Mouse (Mus musculus) brown adipose tissue, adult 24 weeks (tissue): ENCODE measurements around the gene Akap6. TPM values are rescaled to one million over a fixed set of nuclear protein-coding genes. Genes with fewer than 3 reads are reported as not detected.

Experiments used
- H3K27ac ChIP-seq: fragments of 200-500 bp; replicated peaks from 2 replicates; pipeline ENCODE4 v1.5.1; 2012; ENCODE audit warnings: low read depth, mild to moderate bottlenecking, low read length
- H3K4me1 ChIP-seq: fragments of 200-500 bp; 2 replicates; pipeline ENCODE4 v1.6.1; 2012; ENCODE audit warnings: low read length, mixed read lengths; ENCODE audit not compliant: control insufficient read depth, insufficient read depth, insufficient read length
- H3K4me3 ChIP-seq: fragments of 200-500 bp; 2 replicates; pipeline ENCODE4 v1.5.1; 2012; ENCODE audit warnings: low read depth, mild to moderate bottlenecking, low read length, moderate library complexity; ENCODE audit not compliant: insufficient read depth
- polyA plus RNA-seq: library from polyadenylated mRNA; stranded (reverse); fragments of >200 nt; gene quantifications from 2 replicates; pipeline ENCODE4 v1.2.4, GENCODE M21; 2012; ENCODE audit not compliant: missing spikeins, insufficient read depth, insufficient read length

Gene Akap6
- polyA plus RNA-seq, 1 experiment: 0.48 TPM

- Histone ChIP-seq H3K27ac (no peak overlapping the region), H3K4me1 (no peaks in the 10 kb centered on the region), H3K4me3 (no peak overlapping the region)
Observed at GRCm38 (mm10) chr12:52739326-52739725, 40.1 kb downstream of the Akap6 start.

- Histone ChIP-seq H3K4me3 (no peak overlapping the region), H3K4me1 (no peaks in the 10 kb centered on the region), H3K27ac (no peak overlapping the region)
Observed at GRCm38 (mm10) chr12:52741801-52742200, 42.6 kb downstream of the Akap6 start.

GRCm38 (mm10) chr12:52750006-52750405, 50.8 kb downstream of the Akap6 start:
- no peak overlapping the region for H3K27ac ChIP-seq
- H3K4me1 ChIP-seq: no peaks in the 10 kb centered on the region
- no peak overlapping the region for H3K4me3 ChIP-seq

- Histone ChIP-seq H3K4me1 (no peaks in the 10 kb centered on the region), H3K4me3 (no peak overlapping the region), H3K27ac (no peak overlapping the region)
Observed at GRCm38 (mm10) chr12:52755649-52756048, 56.5 kb downstream of the Akap6 start.

GRCm38 (mm10) chr12:52757881-52758280, 58.7 kb downstream of the Akap6 start:
- Histone ChIP-seq H3K4me1 (no peaks in the 10 kb centered on the region), H3K27ac (no peak overlapping the region), H3K4me3 (no peak overlapping the region)

GRCm38 (mm10) chr12:52764046-52764445, 64.9 kb downstream of the Akap6 start:
- no peak overlapping the region for H3K27ac ChIP-seq

GRCm38 (mm10) chr12:52764810-52765209, 65.6 kb downstream of the Akap6 start:
- no peak overlapping the region for H3K4me3 ChIP-seq
- H3K27ac ChIP-seq: no peak overlapping the region
- H3K4me1 ChIP-seq: no peaks in the 10 kb centered on the region

More at GRCm38 (mm10) chr12:52764046-52764445, 64.9 kb downstream of the Akap6 start:
- Histone ChIP-seq H3K4me1 (no peaks in the 10 kb centered on the region), H3K4me3 (no peak overlapping the region)

- Histone ChIP-seq H3K27ac (no peak overlapping the region), H3K4me1 (no peaks in the 10 kb centered on the region), H3K4me3 (no peak overlapping the region)
Observed at GRCm38 (mm10) chr12:52769561-52769960, 70.4 kb downstream of the Akap6 start.

- no peak overlapping the region for H3K4me3 ChIP-seq
Observed at GRCm38 (mm10) chr12:52771931-52772330, 72.7 kb downstream of the Akap6 start.

GRCm38 (mm10) chr12:52772494-52773280, 73.5 kb downstream of the Akap6 start:
- H3K27ac ChIP-seq: no peak overlapping the region
- H3K4me1 ChIP-seq: no peaks in the 10 kb centered on the region
- no peak overlapping the region for H3K4me3 ChIP-seq

More at GRCm38 (mm10) chr12:52771931-52772330, 72.7 kb downstream of the Akap6 start:
- no peaks in the 10 kb centered on the region for H3K4me1 ChIP-seq
- no peak overlapping the region for H3K27ac ChIP-seq

- Histone ChIP-seq H3K4me3 (no peak overlapping the region), H3K27ac (no peak overlapping the region), H3K4me1 (no peaks in the 10 kb centered on the region)
Observed at GRCm38 (mm10) chr12:52773847-52774246, 74.7 kb downstream of the Akap6 start.

GRCm38 (mm10) chr12:52774382-52774781, 75.2 kb downstream of the Akap6 start:
- H3K27ac ChIP-seq: no peak overlapping the region
- no peaks in the 10 kb centered on the region for H3K4me1 ChIP-seq
- H3K4me3 ChIP-seq: no peak overlapping the region

- H3K27ac ChIP-seq: no peak overlapping the region
Observed at GRCm38 (mm10) chr12:52780216-52780615, 81.0 kb downstream of the Akap6 start.

GRCm38 (mm10) chr12:52781066-52781465, 81.9 kb downstream of the Akap6 start:
- Histone ChIP-seq H3K4me3 (no peak overlapping the region), H3K27ac (no peak overlapping the region), H3K4me1 (no peaks in the 10 kb centered on the region)

More at GRCm38 (mm10) chr12:52780216-52780615, 81.0 kb downstream of the Akap6 start:
- Histone ChIP-seq H3K4me3 (no peak overlapping the region), H3K4me1 (no peaks in the 10 kb centered on the region)

GRCm38 (mm10) chr12:52782902-52783441, 83.8 kb downstream of the Akap6 start:
- no peak overlapping the region for H3K27ac ChIP-seq
- H3K4me1 ChIP-seq: no peaks in the 10 kb centered on the region
- H3K4me3 ChIP-seq: no peak overlapping the region

- Histone ChIP-seq H3K4me1 (no peaks in the 10 kb centered on the region), H3K27ac (no peak overlapping the region), H3K4me3 (no peak overlapping the region)
Observed at GRCm38 (mm10) chr12:52785217-52785616, 86.0 kb downstream of the Akap6 start.
